ENCODE assay signal across 13 mouse cellular contexts in genomic region chr4:22392777-22393473, GRCm38 (mm10). TPM values are rescaled to one million over a fixed set of nuclear protein-coding genes. Genes with fewer than 3 reads are reported as not detected.
A peak's percentile ranks its signal among the peaks of the same experiment; 100 is the strongest.
DNase-seq lines count a peak whose midpoint lies in the region; ATAC-seq and TF ChIP-seq lines count a peak whose summit lies in the region.
"Had no signal": no experiment of that assay in that cellular context is flagged by ENCODE, and none has a peak within 500 bp of the region (broad histone marks: within the 10 kb centered on the region; RNA-seq: fewer than 3 reads in every experiment).

No protein-coding gene starts in this region.

- peaks cover 7% of the 10 kb centered on the region; the same call in 1 of the 2 replicates for H3K36me3 ChIP-seq in kidney, embryonic 15.5 days
- H3K36me3 ChIP-seq in forebrain, embryonic 13.5 days (ENCODE audit: poor library complexity, severe bottlenecking): no peaks in the 10 kb centered on the region
- H3K36me3 ChIP-seq in hindbrain, postnatal 0 days (ENCODE audit: insufficient read depth, low read length): no peaks in the 10 kb centered on the region

- H3K27ac ChIP-seq in kidney, embryonic 15.5 days: no peak overlapping the region
- no peak overlapping the region for H3K27ac ChIP-seq in forebrain, embryonic 13.5 days
- no peak overlapping the region for H3K27ac ChIP-seq in hindbrain, postnatal 0 days

- no peak for TF ChIP-seq CTCF in hindbrain, postnatal 0 days (IDR thresholded peaks at IDR 0.05; ENCODE audit: low read depth)

- no peak for DNase-seq in kidney, adult 8-10 months
- DNase-seq in A20 (ENCODE audit: low read depth, low spot score): peak; percentile 53
- peak; percentile 28 for DNase-seq in hindbrain, postnatal 0 days (ENCODE audit: low spot score)
- DNase-seq in adrenal gland, adult 8-10 months: no peak
- DNase-seq in cerebellum, postnatal 36 days: no peak
- DNase-seq in gastrocnemius, postnatal 36 days: no peak
- DNase-seq: adrenal gland, postnatal 14 days; cerebellum, adult 9-10 months; gastrocnemius, postnatal 14 days; kidney, postnatal 10 days; lung, postnatal 10 days had no signal

- H3K4me2 ChIP-seq in kidney, embryonic 15.5 days: no peak overlapping the region
- H3K4me2 ChIP-seq in forebrain, embryonic 13.5 days: 0 out of 2 replicates have a peak overlapping the region, but pooled peaks have one; percentile 1
- H3K4me2 ChIP-seq in hindbrain, postnatal 0 days (ENCODE audit: low read depth, low read length): no peak overlapping the region

- 60% methylated on average over 13 of the region's 13 CpGs for WGBS in kidney, embryonic 15.5 days
- 48% methylated on average over 13 of the region's 13 CpGs for whole genome bisulfite sequencing in forebrain, embryonic 13.5 days
- WGBS in hindbrain, postnatal 0 days: 46% methylated on average over 13 of the region's 13 CpGs

- intact Hi-C loops in gastrocnemius, postnatal 36 days (cut with DNase I): no loop called here

- H3K9ac ChIP-seq in kidney, embryonic 15.5 days: no peak overlapping the region
- H3K9ac ChIP-seq in forebrain, embryonic 13.5 days: no peak overlapping the region
- H3K9ac ChIP-seq in hindbrain, postnatal 0 days (replicated peaks; ENCODE audit: low read length): no peak overlapping the region

- H3K4me1 ChIP-seq in kidney, embryonic 15.5 days: no peaks in the 10 kb centered on the region
- peaks cover 14% of the 10 kb centered on the region for H3K4me1 ChIP-seq in forebrain, embryonic 13.5 days
- H3K4me1 ChIP-seq in hindbrain, postnatal 0 days (ENCODE audit: insufficient read depth, low read length): no peaks in the 10 kb centered on the region

- H3K4me3 ChIP-seq in kidney, embryonic 15.5 days (replicated peaks): no peak overlapping the region
- H3K4me3 ChIP-seq in forebrain, embryonic 13.5 days: no peak overlapping the region
- no peak overlapping the region for H3K4me3 ChIP-seq in hindbrain, postnatal 0 days (ENCODE audit: low read length)

- H3K9me3 ChIP-seq in kidney, embryonic 15.5 days (replicated peaks): no peaks in the 10 kb centered on the region
- H3K9me3 ChIP-seq in forebrain, embryonic 13.5 days (replicated peaks): no peaks in the 10 kb centered on the region
- no peaks in the 10 kb centered on the region for H3K9me3 ChIP-seq in hindbrain, postnatal 0 days (ENCODE audit: low read length)

- peak; percentile 79 for ATAC-seq in kidney, embryonic 15.5 days (replicated peaks; ENCODE audit: low FRiP score)
- peak; percentile 81 for ATAC-seq in forebrain, embryonic 13.5 days
- ATAC-seq in hindbrain, postnatal 0 days: peak; percentile 73; the same call in 1 of the 2 replicates

- no peaks in the 10 kb centered on the region for H3K27me3 ChIP-seq in kidney, embryonic 15.5 days
- no peaks in the 10 kb centered on the region for H3K27me3 ChIP-seq in forebrain, embryonic 13.5 days
- no peaks in the 10 kb centered on the region for H3K27me3 ChIP-seq in hindbrain, postnatal 0 days (ENCODE audit: insufficient read depth, low read length)

RNA-seq across cellular contexts. Expression of gene Fbxl4, which starts 35.6 kb away (rescaled TPM):
- polyA plus RNA-seq in kidney, embryonic 15.5 days (2015; fragmentation: Nextera tagmentation; extraction: Ambion mirVana): 11.1 and 12.2 TPM in 2 replicates
- 8.9 and 10.2 TPM in 2 replicates for polyA plus RNA-seq in forebrain, embryonic 13.5 days (2015; fragmentation: Nextera tagmentation; extraction: Ambion mirVana)
- total RNA-seq in hindbrain, postnatal 0 days (2014; rRNA removed): 29.3 and 39.2 TPM in 2 replicates
- polyA plus RNA-seq in hindbrain, postnatal 0 days (2015; fragmentation: Nextera tagmentation; extraction: Ambion mirVana): 16.3 and 18.9 TPM in 2 replicates
- 10 to 100 TPM; 22.2 to 24.4 (median 24.0) TPM for total RNA-seq in adrenal gland, adult 8-10 months (2022)
- 10 to 100 TPM; 14.5 to 14.7 TPM for total RNA-seq in gastrocnemius, postnatal 36 days (2021)

Comparison
In these comparisons a context has a peak if more than half of its experiments do, and no peak if none do; other contexts are left out.
1. DNase-seq: peak in A20 (single experiment) and hindbrain, postnatal 0 days (single experiment); none in kidney, adult 8-10 months (0 of 2), adrenal gland, adult 8-10 months (single experiment), cerebellum, postnatal 36 days (0 of 2) and gastrocnemius, postnatal 36 days (0 of 2).
2. Peak in every context shown above with its lines, with median percentiles within 50 percentile points of each other: ATAC-seq.